In the genomic region with DNA sequence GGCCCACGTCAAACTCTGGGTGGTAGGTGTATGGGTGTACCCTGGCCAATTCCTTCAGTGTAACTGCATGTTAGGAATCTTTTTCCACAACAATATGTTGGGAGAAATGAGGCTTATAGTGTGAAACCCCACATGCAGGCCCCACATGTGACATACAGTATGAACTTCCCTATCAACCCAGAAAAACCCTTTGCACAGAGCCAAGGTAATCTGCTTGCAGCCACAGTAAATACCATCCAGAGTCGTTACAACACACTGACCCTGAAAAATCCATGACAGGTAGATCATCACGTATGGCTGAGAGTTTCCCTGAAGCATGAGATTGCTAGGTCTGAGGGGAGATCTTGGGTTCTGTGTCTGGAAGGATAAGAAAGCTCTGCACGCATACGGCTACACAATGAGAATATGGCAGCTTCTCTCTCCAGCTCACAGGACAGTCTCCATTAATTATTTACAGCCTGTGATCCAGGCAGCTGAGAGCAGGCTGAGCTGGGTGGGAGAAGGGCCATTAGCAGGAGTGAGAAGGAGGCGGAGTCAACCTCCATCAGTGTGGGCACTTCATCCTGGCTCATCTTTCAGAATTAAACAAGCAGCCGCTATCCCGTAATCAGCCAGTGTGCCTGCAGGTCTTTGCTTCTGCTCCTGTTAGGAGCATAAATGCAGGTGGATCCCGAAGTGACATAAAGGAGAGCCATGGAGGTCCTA, we compare ENCODE assay signal across 11 mouse cellular contexts. TPM values are rescaled to one million over a fixed set of nuclear protein-coding genes. Genes with fewer than 3 reads are reported as not detected.
DNase-seq lines count a peak whose midpoint lies in the region; ATAC-seq and TF ChIP-seq lines count a peak whose summit lies in the region.
"Had no signal": no experiment of that assay in that cellular context is flagged by ENCODE, and none has a peak within 500 bp of the region (broad histone marks: within the 10 kb centered on the region; RNA-seq: fewer than 3 reads in every experiment).

No protein-coding gene starts in this region.

- no peak for DNase-seq in embryonic facial prominence, embryonic 10.5 days (ENCODE audit: low spot score)
- no peak for DNase-seq in stomach, postnatal 0 days (ENCODE audit: low spot score)
- no peak for DNase-seq in spleen, postnatal 36 days (ENCODE audit: low spot score in 2 of 2)
- DNase-seq in spleen, adult 12 weeks (ENCODE audit: low spot score): no peak
- DNase-seq: adrenal gland, postnatal 10 days had no signal

- no peak for TF ChIP-seq EP300 in stomach, postnatal 0 days (optimal IDR thresholded peaks at IDR 0.05)

- H3K27me3 ChIP-seq in embryonic facial prominence, embryonic 12.5 days: no peaks in the 10 kb centered on the region
- no peaks in the 10 kb centered on the region for H3K27me3 ChIP-seq in embryonic facial prominence, embryonic 10.5 days (replicated peaks; ENCODE audit: low read depth, poor library complexity, severe bottlenecking)
- no peaks in the 10 kb centered on the region for H3K27me3 ChIP-seq in stomach, embryonic 14.5 days (ENCODE audit: control insufficient read depth, insufficient read depth, low read length)
- no peaks in the 10 kb centered on the region for H3K27me3 ChIP-seq in stomach, postnatal 0 days (ENCODE audit: control insufficient read depth, insufficient read depth, low read length)
- no peaks in the 10 kb centered on the region for H3K27me3 ChIP-seq in midbrain, embryonic 12.5 days

- H3K4me1 ChIP-seq in embryonic facial prominence, embryonic 12.5 days: 0 out of 2 replicates have a peak, but pooled peaks cover 5% of the 10 kb centered on the region
- peaks cover 12% of the 10 kb centered on the region for H3K4me1 ChIP-seq in embryonic facial prominence, embryonic 10.5 days
- H3K4me1 ChIP-seq in stomach, embryonic 14.5 days (ENCODE audit: control insufficient read depth, insufficient read depth, low read length): peaks cover 9% of the 10 kb centered on the region; the same call in 1 of the 2 replicates
- no peaks in the 10 kb centered on the region for H3K4me1 ChIP-seq in stomach, postnatal 0 days (replicated peaks; ENCODE audit: control insufficient read depth, insufficient read depth)
- H3K4me1 ChIP-seq in midbrain, embryonic 12.5 days: peaks cover 8% of the 10 kb centered on the region; the same call in 1 of the 2 replicates

- 59% methylated on average over 9 of the region's 9 CpGs for WGBS in embryonic facial prominence, embryonic 12.5 days
- 56% methylated on average over 9 of the region's 9 CpGs for WGBS in embryonic facial prominence, embryonic 10.5 days
- 36% methylated on average over 9 of the region's 9 CpGs for WGBS in stomach, embryonic 14.5 days
- WGBS in stomach, postnatal 0 days: 48% methylated on average over 9 of the region's 9 CpGs
- WGBS in midbrain, embryonic 12.5 days: 55% methylated on average over 9 of the region's 9 CpGs

- ATAC-seq in embryonic facial prominence, embryonic 12.5 days (ENCODE audit: insufficient number of reproducible peaks, insufficient read depth, low FRiP score, low TSS enrichment): 0 out of 2 replicates have a peak, but pooled peaks have one; percentile 15
- 0 out of 2 replicates have a peak, but pooled peaks have one; percentile 53 for ATAC-seq in stomach, embryonic 14.5 days (ENCODE audit: insufficient number of reproducible peaks, insufficient read depth, low FRiP score, low read depth)
- no peak for ATAC-seq in stomach, postnatal 0 days (ENCODE audit: low FRiP score, low TSS enrichment)
- peak; percentile 84 for ATAC-seq in midbrain, embryonic 12.5 days (ENCODE audit: low FRiP score, low read depth)
- no peak for ATAC-seq in frontal cortex, adult (ENCODE audit: low TSS enrichment)
- ATAC-seq: lung, postnatal 0 days had no signal

- H3K36me3 ChIP-seq in embryonic facial prominence, embryonic 12.5 days: no peaks in the 10 kb centered on the region
- H3K36me3 ChIP-seq in embryonic facial prominence, embryonic 10.5 days (replicated peaks): no peaks in the 10 kb centered on the region
- no peaks in the 10 kb centered on the region for H3K36me3 ChIP-seq in stomach, embryonic 14.5 days (ENCODE audit: control insufficient read depth, insufficient read depth, low read length)
- H3K36me3 ChIP-seq in stomach, postnatal 0 days (ENCODE audit: control insufficient read depth, insufficient read depth, low read length): no peaks in the 10 kb centered on the region
- no peaks in the 10 kb centered on the region for H3K36me3 ChIP-seq in midbrain, embryonic 12.5 days

- no peak for TF ChIP-seq CTCF in stomach, postnatal 0 days (IDR thresholded peaks at IDR 0.05; ENCODE audit: low read depth)

- no peak overlapping the region for H3K27ac ChIP-seq in embryonic facial prominence, embryonic 12.5 days
- H3K27ac ChIP-seq in embryonic facial prominence, embryonic 10.5 days (replicated peaks): no peak overlapping the region
- H3K27ac ChIP-seq in stomach, embryonic 14.5 days (ENCODE audit: low read length): no peak overlapping the region
- H3K27ac ChIP-seq in stomach, postnatal 0 days (replicated peaks): no peak overlapping the region
- H3K27ac ChIP-seq in midbrain, embryonic 12.5 days (replicated peaks): peak overlapping the region; percentile 46; the same call in 1 of the 2 replicates

- no peak overlapping the region for H3K4me2 ChIP-seq in embryonic facial prominence, embryonic 12.5 days (replicated peaks)
- no peak overlapping the region for H3K4me2 ChIP-seq in stomach, embryonic 14.5 days (replicated peaks; ENCODE audit: low read depth, low read length)
- no peak overlapping the region for H3K4me2 ChIP-seq in stomach, postnatal 0 days (replicated peaks; ENCODE audit: low read depth)
- H3K4me2 ChIP-seq in midbrain, embryonic 12.5 days (replicated peaks): no peak overlapping the region

- H3K9ac ChIP-seq in embryonic facial prominence, embryonic 12.5 days: no peak overlapping the region
- no peak overlapping the region for H3K9ac ChIP-seq in stomach, embryonic 14.5 days (replicated peaks; ENCODE audit: low read depth, low read length)
- no peak overlapping the region for H3K9ac ChIP-seq in stomach, postnatal 0 days (ENCODE audit: low read length)
- 0 out of 2 replicates have a peak overlapping the region, but pooled peaks have one; percentile 1 for H3K9ac ChIP-seq in midbrain, embryonic 12.5 days (replicated peaks)

- H3K4me3 ChIP-seq in embryonic facial prominence, embryonic 12.5 days: no peak overlapping the region
- H3K4me3 ChIP-seq in embryonic facial prominence, embryonic 10.5 days: no peak overlapping the region
- H3K4me3 ChIP-seq in stomach, embryonic 14.5 days (ENCODE audit: low read depth, low read length): no peak overlapping the region
- no peak overlapping the region for H3K4me3 ChIP-seq in stomach, postnatal 0 days (ENCODE audit: low read depth, low read length)
- no peak overlapping the region for H3K4me3 ChIP-seq in midbrain, embryonic 12.5 days

- no peaks in the 10 kb centered on the region for H3K9me3 ChIP-seq in embryonic facial prominence, embryonic 12.5 days
- H3K9me3 ChIP-seq in embryonic facial prominence, embryonic 10.5 days: no peaks in the 10 kb centered on the region
- no peaks in the 10 kb centered on the region for H3K9me3 ChIP-seq in stomach, embryonic 14.5 days (ENCODE audit: control insufficient read depth, low read depth, low read length)
- H3K9me3 ChIP-seq in stomach, postnatal 0 days (ENCODE audit: control insufficient read depth, low read length): no peaks in the 10 kb centered on the region
- no peaks in the 10 kb centered on the region for H3K9me3 ChIP-seq in midbrain, embryonic 12.5 days

RNA-seq across cellular contexts. Expression of gene Gm10974, which starts 18.6 kb away (rescaled TPM):
- not detected in 2 replicates for polyA plus RNA-seq in embryonic facial prominence, embryonic 12.5 days (2016; fragmentation: Nextera tagmentation; extraction: Ambion mirVana)
- polyA plus RNA-seq in embryonic facial prominence, embryonic 10.5 days (2016; fragmentation: Nextera tagmentation; extraction: Ambion mirVana): not detected in 2 replicates
- not detected in 2 replicates for polyA plus RNA-seq in stomach, embryonic 14.5 days (2014; fragmentation: Nextera tagmentation; extraction: Ambion mirVana)
- polyA plus RNA-seq in stomach, postnatal 0 days (2015; fragmentation: Nextera tagmentation; extraction: Ambion mirVana): not detected in 2 replicates
- not detected in 2 replicates for polyA plus RNA-seq in midbrain, embryonic 12.5 days (2016; fragmentation: Nextera tagmentation; extraction: Ambion mirVana)
- polyA plus RNA-seq: heart, postnatal 0 days; lung, postnatal 0 days had no signal

RNA-seq across cellular contexts. Expression of gene Lrrk1, which starts 41.0 kb away (rescaled TPM):
- 12.2 and 12.4 TPM in 2 replicates for polyA plus RNA-seq in embryonic facial prominence, embryonic 12.5 days (2016; fragmentation: Nextera tagmentation; extraction: Ambion mirVana)
- 8.5 and 8.7 TPM in 2 replicates for polyA plus RNA-seq in embryonic facial prominence, embryonic 10.5 days (2016; fragmentation: Nextera tagmentation; extraction: Ambion mirVana)
- 17.5 and 17.9 TPM in 2 replicates for polyA plus RNA-seq in stomach, embryonic 14.5 days (2014; fragmentation: Nextera tagmentation; extraction: Ambion mirVana)
- polyA plus RNA-seq in stomach, postnatal 0 days (2015; fragmentation: Nextera tagmentation; extraction: Ambion mirVana): 8.5 and 9.2 TPM in 2 replicates
- 5.0 and 6.9 TPM in 2 replicates for polyA plus RNA-seq in midbrain, embryonic 12.5 days (2016; fragmentation: Nextera tagmentation; extraction: Ambion mirVana)

Comparison
In these comparisons a context has a peak if more than half of its experiments do, and no peak if none do; other contexts are left out.
1. ATAC-seq: peak in embryonic facial prominence, embryonic 12.5 days (single experiment), stomach, embryonic 14.5 days (single experiment) and midbrain, embryonic 12.5 days (single experiment); none in stomach, postnatal 0 days (single experiment) and frontal cortex, adult (single experiment).